Mouse (Mus musculus): ENCODE measurements around the gene Sorl1. TPM values are rescaled to one million over a fixed set of nuclear protein-coding genes. Genes with fewer than 3 reads are reported as not detected.

The Sorl1 gene
- polyA plus RNA-seq, 1 experiment from 2014 or later, result 7.0 TPM

- Histone ChIP-seq H3K27ac (replicated peaks) (no peak overlapping the region), H3K4me1 (peaks cover 23% of the 10 kb centered on the region), H3K27me3 (replicated peaks; ENCODE audit: low read depth, poor library complexity, severe bottlenecking) (peaks cover 38% of the 10 kb centered on the region), H3K4me3 (no peak overlapping the region), H3K36me3 (replicated peaks) (peaks cover 4% of the 10 kb centered on the region; the same call in 1 of the 2 replicates), H3K9me3 (no peaks in the 10 kb centered on the region)
- DNase-seq (ENCODE audit: low spot score), result no peak
- WGBS, result 85% methylated on average over 4 of the region's 4 CpGs
Observed at GRCm38 (mm10) chr9:42055378-42055777, 68.7 kb downstream of the Sorl1 start.

- no peaks in the 10 kb centered on the region for H3K9me3 ChIP-seq
- H3K4me1 ChIP-seq, result peaks cover 23% of the 10 kb centered on the region
- 78% methylated on average over 20 of the region's 20 CpGs for WGBS
- H3K36me3 ChIP-seq (replicated peaks), result peaks cover 4% of the 10 kb centered on the region; the same call in 1 of the 2 replicates
- peaks cover 45% of the 10 kb centered on the region for H3K27me3 ChIP-seq (replicated peaks; ENCODE audit: low read depth, poor library complexity, severe bottlenecking)
- DNase-seq (ENCODE audit: low spot score), result no peak
- no peak overlapping the region for H3K27ac ChIP-seq (replicated peaks)
- no peak overlapping the region for H3K4me3 ChIP-seq
Observed at GRCm38 (mm10) chr9:42054339-42055272, 69.5 kb downstream of the Sorl1 start.

- H3K27me3 ChIP-seq (replicated peaks; ENCODE audit: low read depth, poor library complexity, severe bottlenecking), result peaks cover 49% of the 10 kb centered on the region
- 80% methylated on average over 12 of the region's 12 CpGs for WGBS
Observed at GRCm38 (mm10) chr9:42053591-42054190, 70.4 kb downstream of the Sorl1 start.

GRCm38 (mm10) chr9:42052713-42053356 is 71.3 kb downstream of the Sorl1 start:
- Histone ChIP-seq H3K27ac (replicated peaks) (0 out of 2 replicates have a peak overlapping the region, but pooled peaks have one; percentile 44), H3K4me1 (peaks cover 28% of the 10 kb centered on the region), H3K36me3 (replicated peaks) (peaks cover 4% of the 10 kb centered on the region; the same call in 1 of the 2 replicates), H3K27me3 (replicated peaks; ENCODE audit: low read depth, poor library complexity, severe bottlenecking) (peaks cover 49% of the 10 kb centered on the region), H3K9me3 (no peaks in the 10 kb centered on the region), H3K4me3 (no peak overlapping the region)
- 60% methylated on average over 12 of the region's 12 CpGs for WGBS
- DNase-seq (ENCODE audit: low spot score), result no peak

More at GRCm38 (mm10) chr9:42053591-42054190, 70.4 kb downstream of the Sorl1 start:
- H3K27ac ChIP-seq (replicated peaks), result no peak overlapping the region
- peaks cover 23% of the 10 kb centered on the region for H3K4me1 ChIP-seq
- H3K36me3 ChIP-seq (replicated peaks), result peaks cover 4% of the 10 kb centered on the region; the same call in 1 of the 2 replicates
- H3K9me3 ChIP-seq, result no peaks in the 10 kb centered on the region
- no peak for DNase-seq (ENCODE audit: low spot score)
- H3K4me3 ChIP-seq, result no peak overlapping the region

GRCm38 (mm10) chr9:42048542-42048941 is 75.6 kb downstream of the Sorl1 start:
- WGBS, result 56% methylated on average over 2 of the region's 2 CpGs
- DNase-seq (ENCODE audit: low spot score), result no peak
- H3K27ac ChIP-seq (replicated peaks), result no peak overlapping the region
- no peaks in the 10 kb centered on the region for H3K9me3 ChIP-seq
- peaks cover 17% of the 10 kb centered on the region for H3K4me1 ChIP-seq
- no peaks in the 10 kb centered on the region for H3K36me3 ChIP-seq (replicated peaks)
- peaks cover 64% of the 10 kb centered on the region for H3K27me3 ChIP-seq (replicated peaks; ENCODE audit: low read depth, poor library complexity, severe bottlenecking)
- no peak overlapping the region for H3K4me3 ChIP-seq

- no peaks in the 10 kb centered on the region for H3K9me3 ChIP-seq
- no peak overlapping the region for H3K27ac ChIP-seq (replicated peaks)
- WGBS, result 74% methylated on average over 5 of the region's 5 CpGs
- no peak overlapping the region for H3K4me3 ChIP-seq
- no peak for DNase-seq (ENCODE audit: low spot score)
- H3K27me3 ChIP-seq (replicated peaks; ENCODE audit: low read depth, poor library complexity, severe bottlenecking), result peaks cover 62% of the 10 kb centered on the region
- 0 out of 2 replicates have a peak, but pooled peaks cover 4% of the 10 kb centered on the region for H3K36me3 ChIP-seq (replicated peaks)
- H3K4me1 ChIP-seq, result peaks cover 9% of the 10 kb centered on the region
Observed at GRCm38 (mm10) chr9:42047786-42048185, 76.3 kb downstream of the Sorl1 start.

GRCm38 (mm10) chr9:42046248-42046647 is 77.8 kb downstream of the Sorl1 start:
- WGBS, result 89% methylated on average over 11 of the region's 11 CpGs
- Histone ChIP-seq H3K36me3 (replicated peaks) (peaks cover 8% of the 10 kb centered on the region; the same call in 1 of the 2 replicates), H3K9me3 (no peaks in the 10 kb centered on the region), H3K27me3 (replicated peaks; ENCODE audit: low read depth, poor library complexity, severe bottlenecking) (peaks cover 57% of the 10 kb centered on the region), H3K4me1 (0 out of 2 replicates have a peak, but pooled peaks cover 5% of the 10 kb centered on the region), H3K4me3 (no peak overlapping the region), H3K27ac (replicated peaks) (no peak overlapping the region)
- DNase-seq (ENCODE audit: low spot score), result no peak

GRCm38 (mm10) chr9:42044651-42045050 is 79.4 kb downstream of the Sorl1 start:
- peaks cover 48% of the 10 kb centered on the region for H3K27me3 ChIP-seq (replicated peaks; ENCODE audit: low read depth, poor library complexity, severe bottlenecking)
- no peak for DNase-seq (ENCODE audit: low spot score)

GRCm38 (mm10) chr9:42043934-42044333 is 80.2 kb downstream of the Sorl1 start:
- no peak for DNase-seq (ENCODE audit: low spot score)
- Histone ChIP-seq H3K4me1 (peaks cover 15% of the 10 kb centered on the region), H3K9me3 (no peaks in the 10 kb centered on the region), H3K36me3 (replicated peaks) (peaks cover 8% of the 10 kb centered on the region; the same call in 1 of the 2 replicates), H3K4me3 (no peak overlapping the region), H3K27me3 (replicated peaks; ENCODE audit: low read depth, poor library complexity, severe bottlenecking) (peaks cover 43% of the 10 kb centered on the region), H3K27ac (replicated peaks) (no peak overlapping the region)
- 90% methylated on average over 8 of the region's 8 CpGs for WGBS

More at GRCm38 (mm10) chr9:42044651-42045050, 79.4 kb downstream of the Sorl1 start:
- WGBS, result 91% methylated on average over 8 of the region's 8 CpGs
- H3K4me3 ChIP-seq, result no peak overlapping the region
- H3K4me1 ChIP-seq, result peaks cover 8% of the 10 kb centered on the region
- no peaks in the 10 kb centered on the region for H3K9me3 ChIP-seq
- no peak overlapping the region for H3K27ac ChIP-seq (replicated peaks)
- peaks cover 8% of the 10 kb centered on the region; the same call in 1 of the 2 replicates for H3K36me3 ChIP-seq (replicated peaks)

GRCm38 (mm10) chr9:42039000-42039992 is 84.8 kb downstream of the Sorl1 start:
- peaks cover 11% of the 10 kb centered on the region; the same call in 1 of the 2 replicates for H3K36me3 ChIP-seq (replicated peaks)
- no peak for DNase-seq (ENCODE audit: low spot score)
- peaks cover 17% of the 10 kb centered on the region for H3K4me1 ChIP-seq
- WGBS, result 60% methylated on average over 18 of the region's 18 CpGs
- peak overlapping the region; percentile 66 for H3K27ac ChIP-seq (replicated peaks)
- H3K4me3 ChIP-seq, result no peak overlapping the region
- H3K9me3 ChIP-seq, result no peaks in the 10 kb centered on the region
- peaks cover 21% of the 10 kb centered on the region for H3K27me3 ChIP-seq (replicated peaks; ENCODE audit: low read depth, poor library complexity, severe bottlenecking)

GRCm38 (mm10) chr9:42036885-42037284 is 87.2 kb downstream of the Sorl1 start:
- peaks cover 35% of the 10 kb centered on the region for H3K4me1 ChIP-seq
- peaks cover 3% of the 10 kb centered on the region; the same call in 1 of the 2 replicates for H3K36me3 ChIP-seq (replicated peaks)
- H3K27me3 ChIP-seq (replicated peaks; ENCODE audit: low read depth, poor library complexity, severe bottlenecking), result peaks cover 12% of the 10 kb centered on the region
- no peaks in the 10 kb centered on the region for H3K9me3 ChIP-seq
- no peak overlapping the region for H3K4me3 ChIP-seq
- 94% methylated on average over 11 of the region's 11 CpGs for WGBS
- no peak for DNase-seq (ENCODE audit: low spot score)
- no peak overlapping the region for H3K27ac ChIP-seq (replicated peaks)

Data from embryonic facial prominence, embryonic 10.5 days (tissue).